Mouse (Mus musculus): ENCODE results near the gene Olfr214. TPM values are rescaled to one million over a fixed set of nuclear protein-coding genes. Genes with fewer than 3 reads are reported as not detected.
"Not testable (repeated sequence)": the region's sequence is repeated elsewhere in the genome, so short reads cannot be mapped to it uniquely, and the experiment has no call there.

Gene Olfr214
- not detected in 2 replicates for polyA plus RNA-seq (2015; fragmentation: Nextera tagmentation; extraction: Ambion mirVana)

DNA sequence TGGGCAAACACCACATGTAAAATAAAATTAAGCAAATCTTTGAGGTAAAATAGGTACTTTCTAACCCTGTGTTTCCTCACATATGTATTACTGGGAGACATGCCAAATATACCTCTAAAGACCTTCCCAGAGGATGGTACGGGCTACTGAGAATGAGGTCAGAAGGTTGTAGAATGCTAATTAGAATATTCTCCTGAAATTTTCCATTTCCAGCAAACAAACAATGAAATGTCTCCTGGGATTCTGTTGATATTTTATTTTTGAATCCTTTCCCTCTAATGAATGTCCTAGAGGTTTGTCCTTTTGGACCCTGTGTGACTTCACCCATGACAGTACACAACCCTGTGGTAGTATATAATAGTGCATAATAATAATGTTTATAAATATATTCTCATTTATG, at the start of gene Olfr214:
TSS of gene Olfr214 (plus strand) at position 301 of the 400 bp plus-strand sequence.
- H3K27ac ChIP-seq, result no peak within 1 kb of the TSS

DNA sequence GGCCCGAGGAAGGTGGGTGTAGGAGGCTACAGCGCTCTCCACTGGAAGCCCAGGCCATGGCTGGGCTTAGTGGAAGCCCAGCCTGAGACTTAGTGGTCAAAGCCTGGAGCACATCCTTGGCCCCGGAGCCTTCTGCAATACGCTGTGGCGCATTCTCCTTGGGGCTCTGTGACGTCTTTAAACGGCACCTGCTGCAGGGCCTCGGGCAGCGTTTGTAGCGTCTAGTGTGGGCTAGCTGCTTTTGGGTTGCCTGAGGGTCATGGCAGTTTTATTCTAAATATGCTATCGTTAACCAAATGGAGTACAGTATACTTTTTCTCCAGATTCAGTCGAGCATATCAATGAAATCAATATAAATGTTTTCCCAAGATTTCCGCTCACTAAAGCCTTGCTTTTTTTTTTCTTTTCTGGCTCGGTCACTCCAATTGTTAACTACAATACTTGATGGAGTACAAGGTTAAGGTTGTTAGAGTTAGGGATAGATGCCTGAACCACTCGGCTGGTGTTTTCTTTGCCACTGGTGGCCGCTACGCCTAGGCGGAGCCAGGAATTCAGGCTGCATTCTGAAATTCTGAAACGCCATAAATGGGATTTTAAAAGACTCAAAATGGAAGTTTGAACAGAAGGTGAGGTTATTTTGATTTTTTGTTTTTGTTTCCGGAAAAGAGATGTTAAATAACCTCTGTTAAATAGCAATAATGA, 47.6 kb upstream of the Olfr214 start, which contains the start of gene Olfr212:
TSS of gene Olfr212 (plus strand) at position 215 of the 702 bp plus-strand sequence.
- H3K27ac ChIP-seq; H3K4me1 ChIP-seq (replicated peaks); H3K4me2 ChIP-seq; H3K27me3 ChIP-seq; H3K4me3 ChIP-seq; ATAC-seq (ENCODE audit: low FRiP score); H3K36me3 ChIP-seq; H3K9ac ChIP-seq: not testable (repeated sequence)
- WGBS, result 94% methylated on average over 20 of the region's 20 CpGs
- peaks cover 18% of the 10 kb centered on the region for H3K9me3 ChIP-seq

More for the DNA sequence above, at the start of gene Olfr214:
- Histone ChIP-seq H3K36me3 (no peaks in the 10 kb centered on the region), H3K4me2 (no peak within 1 kb of the TSS), H3K27me3 (no peaks in the 10 kb centered on the region), H3K4me3 (no peak within 1 kb of the TSS), H3K4me1 (replicated peaks) (no peaks in the 10 kb centered on the region), H3K9me3 (no peaks in the 10 kb centered on the region), H3K9ac (no peak within 1 kb of the TSS)
- WGBS, result 90% methylated on average over 1 of the region's 1 CpGs
- no peak for ATAC-seq (ENCODE audit: low FRiP score)

DNA sequence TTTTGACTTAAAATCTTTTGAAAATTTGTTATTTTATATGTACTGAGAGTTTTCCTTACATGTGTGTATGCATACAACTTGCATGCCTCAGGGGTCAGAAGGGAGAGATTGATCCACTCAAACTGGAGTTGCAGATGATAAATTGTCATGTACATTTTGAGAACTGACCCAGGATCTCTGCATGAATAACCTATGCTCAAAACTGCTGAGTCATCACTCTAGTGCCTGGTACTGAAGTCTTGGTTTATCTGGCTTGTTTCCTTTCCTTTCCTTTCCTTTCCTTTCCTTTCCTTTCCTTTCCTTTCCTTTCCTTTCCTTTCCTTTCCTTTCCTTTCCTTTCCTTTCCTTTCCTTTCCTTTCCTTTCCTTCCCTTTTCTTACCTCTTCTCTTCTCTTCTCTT, 39.2 kb upstream of the Olfr214 start:
- no peak for ATAC-seq (ENCODE audit: low FRiP score)
- Histone ChIP-seq H3K9ac (no peak overlapping the region), H3K27me3 (no peaks in the 10 kb centered on the region), H3K9me3 (no peaks in the 10 kb centered on the region), H3K27ac (no peak overlapping the region), H3K4me2 (no peak overlapping the region), H3K4me1 (replicated peaks) (no peaks in the 10 kb centered on the region), H3K36me3 (no peaks in the 10 kb centered on the region), H3K4me3 (no peak overlapping the region)

DNA sequence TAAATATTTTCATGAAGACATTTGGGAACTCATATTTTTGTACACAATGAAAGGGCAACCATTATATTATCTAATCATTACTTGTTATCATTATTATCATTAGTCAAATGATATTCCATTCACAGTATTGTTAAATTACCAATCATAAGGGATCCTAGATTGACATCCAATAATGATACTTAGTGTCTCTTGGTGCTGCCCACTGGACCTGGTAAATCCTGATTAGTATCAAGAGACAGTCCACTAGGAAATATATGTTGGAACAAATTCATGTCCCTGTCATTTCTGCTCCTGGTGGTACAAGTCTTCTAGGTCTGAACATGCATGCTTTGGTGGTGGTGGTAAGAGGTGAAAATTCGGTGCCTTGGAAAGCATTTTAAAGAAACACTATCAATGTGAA, 15.9 kb upstream of the Olfr214 start, which contains the start of gene Olfr213:
TSS of gene Olfr213 (plus strand) at position 301 of the 400 bp plus-strand sequence.
- ATAC-seq (ENCODE audit: low FRiP score), result no peak

DNA sequence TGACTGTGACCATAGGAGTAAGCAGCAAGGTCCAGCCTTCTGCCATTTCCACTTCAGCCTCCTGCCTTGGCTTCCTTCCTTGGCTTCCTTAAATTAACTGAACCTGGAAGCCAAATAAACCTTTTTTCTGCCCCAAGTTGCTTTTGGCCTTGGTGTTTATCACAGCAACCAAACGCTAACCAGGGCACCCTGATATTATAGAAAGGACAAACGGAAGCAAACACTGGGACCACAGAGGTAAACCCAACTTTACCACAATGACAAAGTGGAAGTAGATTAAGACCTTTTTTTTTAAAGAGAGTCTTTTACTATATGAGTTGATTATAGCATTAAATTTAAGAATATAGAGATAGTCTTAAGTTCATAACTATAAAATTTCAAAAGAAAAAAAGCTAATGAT, 11.5 kb upstream of the Olfr214 start:
- H3K9ac ChIP-seq, result no peak overlapping the region
- H3K9me3 ChIP-seq, result no peaks in the 10 kb centered on the region
- no peak overlapping the region for H3K4me3 ChIP-seq
- no peak overlapping the region for H3K27ac ChIP-seq
- ATAC-seq (ENCODE audit: low FRiP score), result no peak
- H3K36me3 ChIP-seq, result no peaks in the 10 kb centered on the region
- 89% methylated on average over 2 of the region's 2 CpGs for WGBS
- no peak overlapping the region for H3K4me2 ChIP-seq
- H3K27me3 ChIP-seq, result no peaks in the 10 kb centered on the region
- H3K4me1 ChIP-seq (replicated peaks), result no peaks in the 10 kb centered on the region

More for the DNA sequence above, 15.9 kb upstream of the Olfr214 start, which contains the start of gene Olfr213:
- Histone ChIP-seq H3K9me3 (no peaks in the 10 kb centered on the region), H3K9ac (no peak within 1 kb of the TSS), H3K27ac (no peak within 1 kb of the TSS), H3K4me2 (no peak within 1 kb of the TSS), H3K4me3 (no peak within 1 kb of the TSS), H3K36me3 (no peaks in the 10 kb centered on the region), H3K27me3 (no peaks in the 10 kb centered on the region), H3K4me1 (replicated peaks) (no peaks in the 10 kb centered on the region)
- WGBS, result 77% methylated on average over 1 of the region's 1 CpGs

DNA sequence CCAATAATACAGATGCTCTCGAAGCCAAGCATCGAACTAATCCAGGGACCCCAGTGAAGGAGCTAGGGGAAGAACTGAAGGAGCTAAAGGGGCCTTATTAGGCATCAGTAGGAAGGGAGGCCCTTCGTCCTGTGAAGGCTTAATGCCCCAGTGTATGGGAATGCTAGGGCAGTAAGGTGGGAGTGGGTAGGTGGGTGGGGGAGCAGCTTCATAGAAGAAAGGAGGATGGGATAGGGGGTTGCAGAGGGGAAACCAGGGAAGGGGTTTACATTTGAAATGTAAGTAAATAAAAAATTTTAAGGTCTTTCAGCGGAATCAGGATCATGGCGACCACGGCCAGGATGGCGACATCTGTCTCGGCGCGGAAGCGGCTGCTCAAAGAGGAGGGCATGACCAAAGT, 3.2 kb upstream of the Olfr214 start, which contains the start of gene Gm5580:
TSS of gene Gm5580 (plus strand) at position 301 of the 400 bp plus-strand sequence.
- H3K9ac ChIP-seq; H3K27me3 ChIP-seq; H3K4me2 ChIP-seq; H3K36me3 ChIP-seq; ATAC-seq (ENCODE audit: low FRiP score); H3K4me3 ChIP-seq; H3K9me3 ChIP-seq; H3K4me1 ChIP-seq (replicated peaks); H3K27ac ChIP-seq: not testable (repeated sequence)
- WGBS, result 97% methylated on average over 11 of the region's 11 CpGs

DNA sequence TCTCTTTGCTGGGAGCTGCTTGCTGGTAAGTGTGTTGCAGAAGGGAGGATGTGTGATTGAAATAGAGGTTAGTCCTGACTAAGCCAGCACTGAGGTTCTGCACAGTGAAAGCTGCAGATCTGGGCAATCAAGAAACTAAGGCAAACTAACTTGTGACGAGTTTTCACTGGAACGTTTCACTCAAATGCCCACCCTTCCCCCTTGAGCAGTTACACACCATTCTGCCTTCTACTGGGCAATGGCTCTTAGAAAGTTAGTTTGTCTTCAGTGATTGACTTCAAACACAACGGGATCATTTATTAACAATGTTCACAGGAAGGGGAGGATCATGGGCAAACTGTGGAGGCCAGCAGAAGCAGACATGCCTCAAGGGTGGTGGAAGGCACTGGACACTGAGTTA, 917 bp downstream of the Olfr214 start:
- 74% methylated on average over 3 of the region's 3 CpGs for whole genome bisulfite sequencing
- no peak overlapping the region for H3K4me3 ChIP-seq
- H3K9ac ChIP-seq, result no peak overlapping the region

DNA sequence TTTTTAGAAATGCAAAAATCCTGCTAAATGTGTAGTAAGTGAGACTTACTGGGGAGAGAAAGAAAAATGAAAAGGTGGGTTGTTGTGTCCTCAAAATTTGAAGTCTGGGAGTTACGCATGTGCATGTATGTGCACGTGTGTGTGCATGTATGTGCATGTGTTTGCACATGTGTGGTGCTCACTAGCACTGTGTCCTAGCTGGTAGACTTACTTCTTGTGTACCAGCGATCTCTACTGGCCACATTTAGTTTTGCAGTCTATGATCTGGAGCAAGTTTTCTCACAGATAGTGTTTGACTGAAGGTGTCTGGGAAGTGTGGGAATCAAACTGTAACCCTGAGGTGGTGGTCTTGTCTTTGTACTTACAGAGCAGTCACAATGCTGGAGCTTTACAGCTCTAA, 15.8 kb downstream of the Olfr214 start:
- H3K36me3 ChIP-seq, result no peaks in the 10 kb centered on the region
- WGBS, result 22% methylated on average over 3 of the region's 3 CpGs
- H3K4me1 ChIP-seq (replicated peaks), result no peaks in the 10 kb centered on the region
- no peak overlapping the region for H3K4me3 ChIP-seq
- no peak for ATAC-seq (ENCODE audit: low FRiP score)
- H3K9me3 ChIP-seq, result no peaks in the 10 kb centered on the region
- H3K9ac ChIP-seq, result no peak overlapping the region
- H3K4me2 ChIP-seq, result no peak overlapping the region
- H3K27me3 ChIP-seq, result no peaks in the 10 kb centered on the region
- no peak overlapping the region for H3K27ac ChIP-seq

More for the DNA sequence above, 917 bp downstream of the Olfr214 start:
- ATAC-seq (ENCODE audit: low FRiP score), result no peak
- Histone ChIP-seq H3K27ac (no peak overlapping the region), H3K4me1 (replicated peaks) (no peaks in the 10 kb centered on the region), H3K36me3 (no peaks in the 10 kb centered on the region), H3K4me2 (no peak overlapping the region), H3K9me3 (no peaks in the 10 kb centered on the region), H3K27me3 (no peaks in the 10 kb centered on the region)

DNA sequence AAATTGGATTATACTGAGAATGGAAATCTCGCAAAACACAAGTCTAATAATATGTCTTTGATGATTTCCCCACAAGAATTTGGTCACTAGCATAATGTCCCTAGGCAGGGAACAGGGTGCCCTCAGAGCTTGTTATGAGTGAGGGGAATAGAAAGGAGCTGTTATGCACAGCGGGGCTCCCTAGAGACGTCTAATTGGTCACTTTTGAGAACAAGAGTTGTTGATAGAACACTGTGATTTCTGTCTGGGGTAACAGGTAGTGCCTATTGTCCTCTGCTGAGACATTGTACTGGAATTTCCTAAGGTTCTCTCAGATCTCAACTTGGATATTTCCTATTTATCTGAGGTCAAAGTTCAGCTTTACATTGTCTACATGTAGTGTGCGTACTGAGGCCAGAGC, 30.1 kb downstream of the Olfr214 start, which contains the start of gene Olfr215:
TSS of gene Olfr215 (minus strand) at position 101 of the 400 bp plus-strand sequence.
- Histone ChIP-seq H3K27ac (no peak within 1 kb of the TSS), H3K4me2 (no peak within 1 kb of the TSS), H3K27me3 (no peaks in the 10 kb centered on the region), H3K36me3 (no peaks in the 10 kb centered on the region), H3K4me1 (replicated peaks) (no peaks in the 10 kb centered on the region), H3K4me3 (no peak within 1 kb of the TSS), H3K9me3 (no peaks in the 10 kb centered on the region), H3K9ac (no peak within 1 kb of the TSS)
- ATAC-seq (ENCODE audit: low FRiP score), result no peak
- 64% methylated on average over 4 of the region's 4 CpGs for WGBS

DNA sequence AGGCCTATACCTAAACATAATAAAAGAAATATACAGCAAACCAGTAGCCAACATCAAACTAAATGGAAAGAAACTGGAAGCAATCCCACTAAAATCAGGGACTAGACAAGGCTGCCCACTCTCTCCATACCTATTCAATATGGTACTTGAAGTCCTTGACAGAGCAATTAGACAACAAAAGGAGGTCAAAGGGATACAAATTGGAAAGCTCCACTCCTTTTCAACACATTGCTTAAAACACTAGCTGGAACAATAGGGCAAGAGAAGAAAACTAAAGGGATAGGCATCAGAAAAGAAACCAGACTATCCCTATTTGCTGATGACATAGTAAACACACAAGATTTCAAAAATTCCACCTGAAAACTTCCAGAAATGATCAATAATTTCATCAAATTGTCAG, 46.9 kb downstream of the Olfr214 start:
- not testable (repeated sequence) for H3K27ac ChIP-seq; H3K9me3 ChIP-seq; ATAC-seq (ENCODE audit: low FRiP score); H3K4me2 ChIP-seq; H3K36me3 ChIP-seq; H3K4me3 ChIP-seq; H3K9ac ChIP-seq; H3K4me1 ChIP-seq (replicated peaks); H3K27me3 ChIP-seq

DNA sequence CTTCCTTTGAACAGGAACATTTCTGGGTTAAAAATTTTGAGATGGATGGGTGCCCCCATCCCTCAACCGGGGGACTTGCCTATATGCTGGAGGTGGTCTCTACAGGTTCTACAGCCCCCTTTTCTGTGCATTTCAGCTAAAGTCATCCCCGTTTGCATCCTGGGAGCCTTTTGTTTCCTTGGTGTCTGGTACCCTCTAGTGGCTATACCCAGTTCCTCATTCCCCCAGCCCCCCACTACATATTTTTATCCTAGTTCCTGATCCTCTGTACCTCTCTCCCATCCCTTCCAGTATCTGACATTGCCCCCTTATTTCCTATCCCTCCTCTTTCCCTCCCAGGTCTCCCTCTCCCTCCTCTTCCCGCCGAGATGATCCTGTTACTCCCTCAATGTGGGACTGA, 53.2 kb downstream of the Olfr214 start:
- Histone ChIP-seq H3K36me3 (no peaks in the 10 kb centered on the region), H3K4me1 (replicated peaks) (no peaks in the 10 kb centered on the region), H3K4me3 (no peak overlapping the region), H3K4me2 (no peak overlapping the region), H3K27ac (no peak overlapping the region), H3K9ac (no peak overlapping the region), H3K27me3 (no peaks in the 10 kb centered on the region), H3K9me3 (no peaks in the 10 kb centered on the region)
- WGBS, result 49% methylated on average over 4 of the region's 4 CpGs
- no peak for ATAC-seq (ENCODE audit: low FRiP score)

All from hindbrain, embryonic 13.5 days (tissue).